Mouse (Mus musculus): ENCODE measurements around the gene Slc11a1. TPM values are rescaled to one million over a fixed set of nuclear protein-coding genes. Genes with fewer than 3 reads are reported as not detected.

Slc11a1 gene
- polyA plus RNA-seq, 1 experiment from 2014 or later: 1.3 TPM

GRCm38 (mm10) chr1:74343161-74343560 lies 31.8 kb upstream of the Slc11a1 start:
- Histone ChIP-seq H3K4me2 (replicated peaks; ENCODE audit: low read depth, low read length) (no peak overlapping the region), H3K4me3 (ENCODE audit: low read depth, low read length) (no peak overlapping the region), H3K4me1 (replicated peaks; ENCODE audit: control insufficient read depth, insufficient read depth, low read length) (no peaks in the 10 kb centered on the region), H3K9me3 (ENCODE audit: control insufficient read depth, low read length) (no peaks in the 10 kb centered on the region), H3K27me3 (ENCODE audit: control insufficient read depth, insufficient read depth, low read length) (no peaks in the 10 kb centered on the region), H3K9ac (ENCODE audit: low read depth, low read length) (no peak overlapping the region), H3K36me3 (ENCODE audit: control insufficient read depth, insufficient read depth, low read length) (no peaks in the 10 kb centered on the region), H3K27ac (ENCODE audit: low read depth, low read length) (no peak overlapping the region)
- no peak for ATAC-seq (ENCODE audit: low FRiP score)
- DNase-seq (ENCODE audit: low spot score): no peak
- WGBS: 54% methylated on average over 5 of the region's 5 CpGs

GRCm38 (mm10) chr1:74344163-74344916 lies 30.7 kb upstream of the Slc11a1 start:
- no peak overlapping the region for H3K4me2 ChIP-seq (replicated peaks; ENCODE audit: low read depth, low read length)
- no peak overlapping the region for H3K9ac ChIP-seq (ENCODE audit: low read depth, low read length)
- no peak overlapping the region for H3K4me3 ChIP-seq (ENCODE audit: low read depth, low read length)
- DNase-seq (ENCODE audit: low spot score): no peak
- ATAC-seq (ENCODE audit: low FRiP score): no peak
- no peaks in the 10 kb centered on the region for H3K9me3 ChIP-seq (ENCODE audit: control insufficient read depth, low read length)
- H3K36me3 ChIP-seq (ENCODE audit: control insufficient read depth, insufficient read depth, low read length): no peaks in the 10 kb centered on the region
- no peaks in the 10 kb centered on the region for H3K27me3 ChIP-seq (ENCODE audit: control insufficient read depth, insufficient read depth, low read length)
- WGBS: 78% methylated on average over 11 of the region's 11 CpGs
- H3K27ac ChIP-seq (ENCODE audit: low read depth, low read length): no peak overlapping the region
- H3K4me1 ChIP-seq (replicated peaks; ENCODE audit: control insufficient read depth, insufficient read depth, low read length): no peaks in the 10 kb centered on the region

GRCm38 (mm10) chr1:74351185-74351769 lies 23.7 kb upstream of the Slc11a1 start:
- DNase-seq (ENCODE audit: low spot score): no peak
- no peak overlapping the region for H3K9ac ChIP-seq (ENCODE audit: low read depth, low read length)
- H3K27ac ChIP-seq (ENCODE audit: low read depth, low read length): no peak overlapping the region
- WGBS: 91% methylated on average over 13 of the region's 13 CpGs
- H3K4me1 ChIP-seq (replicated peaks; ENCODE audit: control insufficient read depth, insufficient read depth, low read length): no peaks in the 10 kb centered on the region
- no peak overlapping the region for H3K4me3 ChIP-seq (ENCODE audit: low read depth, low read length)
- no peak for ATAC-seq (ENCODE audit: low FRiP score)
- no peak overlapping the region for H3K4me2 ChIP-seq (replicated peaks; ENCODE audit: low read depth, low read length)
- no peaks in the 10 kb centered on the region for H3K27me3 ChIP-seq (ENCODE audit: control insufficient read depth, insufficient read depth, low read length)
- H3K36me3 ChIP-seq (ENCODE audit: control insufficient read depth, insufficient read depth, low read length): no peaks in the 10 kb centered on the region
- no peaks in the 10 kb centered on the region for H3K9me3 ChIP-seq (ENCODE audit: control insufficient read depth, low read length)

- Histone ChIP-seq H3K27ac (ENCODE audit: low read depth, low read length) (no peak overlapping the region), H3K4me3 (ENCODE audit: low read depth, low read length) (no peak overlapping the region), H3K27me3 (ENCODE audit: control insufficient read depth, insufficient read depth, low read length) (no peaks in the 10 kb centered on the region), H3K9me3 (ENCODE audit: control insufficient read depth, low read length) (no peaks in the 10 kb centered on the region), H3K36me3 (ENCODE audit: control insufficient read depth, insufficient read depth, low read length) (no peaks in the 10 kb centered on the region), H3K4me2 (replicated peaks; ENCODE audit: low read depth, low read length) (no peak overlapping the region), H3K9ac (ENCODE audit: low read depth, low read length) (no peak overlapping the region), H3K4me1 (replicated peaks; ENCODE audit: control insufficient read depth, insufficient read depth, low read length) (no peaks in the 10 kb centered on the region)
- 72% methylated on average over 5 of the region's 5 CpGs for WGBS
- ATAC-seq (ENCODE audit: low FRiP score): no peak
- DNase-seq (ENCODE audit: low spot score): no peak
Observed at GRCm38 (mm10) chr1:74352532-74353096, 22.4 kb upstream of the Slc11a1 start.

- no peaks in the 10 kb centered on the region for H3K27me3 ChIP-seq (ENCODE audit: control insufficient read depth, insufficient read depth, low read length)
- H3K36me3 ChIP-seq (ENCODE audit: control insufficient read depth, insufficient read depth, low read length): no peaks in the 10 kb centered on the region
- no peak overlapping the region for H3K4me3 ChIP-seq (ENCODE audit: low read depth, low read length)
- H3K27ac ChIP-seq (ENCODE audit: low read depth, low read length): no peak overlapping the region
- H3K9me3 ChIP-seq (ENCODE audit: control insufficient read depth, low read length): no peaks in the 10 kb centered on the region
- no peak overlapping the region for H3K9ac ChIP-seq (ENCODE audit: low read depth, low read length)
- ATAC-seq (ENCODE audit: low FRiP score) (no peak), DNase-seq (ENCODE audit: low spot score) (no peak)
- no peaks in the 10 kb centered on the region for H3K4me1 ChIP-seq (replicated peaks; ENCODE audit: control insufficient read depth, insufficient read depth, low read length)
- 94% methylated on average over 9 of the region's 9 CpGs for WGBS
- no peak overlapping the region for H3K4me2 ChIP-seq (replicated peaks; ENCODE audit: low read depth, low read length)
Observed at GRCm38 (mm10) chr1:74353453-74354229, 21.4 kb upstream of the Slc11a1 start.

GRCm38 (mm10) chr1:74357531-74357930 lies 17.5 kb upstream of the Slc11a1 start:
- no peak overlapping the region for H3K27ac ChIP-seq (ENCODE audit: low read depth, low read length)
- H3K4me2 ChIP-seq (replicated peaks; ENCODE audit: low read depth, low read length): no peak overlapping the region
- H3K4me3 ChIP-seq (ENCODE audit: low read depth, low read length): no peak overlapping the region
- H3K4me1 ChIP-seq (replicated peaks; ENCODE audit: control insufficient read depth, insufficient read depth, low read length): no peaks in the 10 kb centered on the region
- no peaks in the 10 kb centered on the region for H3K9me3 ChIP-seq (ENCODE audit: control insufficient read depth, low read length)
- H3K27me3 ChIP-seq (ENCODE audit: control insufficient read depth, insufficient read depth, low read length): no peaks in the 10 kb centered on the region
- H3K9ac ChIP-seq (ENCODE audit: low read depth, low read length): no peak overlapping the region
- DNase-seq (ENCODE audit: low spot score) (no peak), ATAC-seq (ENCODE audit: low FRiP score) (no peak)
- H3K36me3 ChIP-seq (ENCODE audit: control insufficient read depth, insufficient read depth, low read length): no peaks in the 10 kb centered on the region

GRCm38 (mm10) chr1:74359952-74360517 lies 15.0 kb upstream of the Slc11a1 start:
- H3K9me3 ChIP-seq (ENCODE audit: control insufficient read depth, low read length): no peaks in the 10 kb centered on the region
- no peak for DNase-seq (ENCODE audit: low spot score)
- no peaks in the 10 kb centered on the region for H3K4me1 ChIP-seq (replicated peaks; ENCODE audit: control insufficient read depth, insufficient read depth, low read length)
- no peak overlapping the region for H3K9ac ChIP-seq (ENCODE audit: low read depth, low read length)
- no peak overlapping the region for H3K4me3 ChIP-seq (ENCODE audit: low read depth, low read length)
- H3K27me3 ChIP-seq (ENCODE audit: control insufficient read depth, insufficient read depth, low read length): no peaks in the 10 kb centered on the region
- no peak overlapping the region for H3K4me2 ChIP-seq (replicated peaks; ENCODE audit: low read depth, low read length)
- 89% methylated on average over 5 of the region's 5 CpGs for WGBS
- no peak overlapping the region for H3K27ac ChIP-seq (ENCODE audit: low read depth, low read length)
- no peak for ATAC-seq (ENCODE audit: low FRiP score)
- H3K36me3 ChIP-seq (ENCODE audit: control insufficient read depth, insufficient read depth, low read length): no peaks in the 10 kb centered on the region

- Histone ChIP-seq H3K9ac (ENCODE audit: low read depth, low read length) (no peak within 1 kb of the TSS), H3K4me3 (ENCODE audit: low read depth, low read length) (no peak within 1 kb of the TSS), H3K27me3 (ENCODE audit: control insufficient read depth, insufficient read depth, low read length) (peaks cover 2% of the 10 kb centered on the region; the same call in 1 of the 2 replicates), H3K9me3 (ENCODE audit: control insufficient read depth, low read length) (no peaks in the 10 kb centered on the region), H3K27ac (ENCODE audit: low read depth, low read length) (no peak within 1 kb of the TSS), H3K36me3 (ENCODE audit: control insufficient read depth, insufficient read depth, low read length) (no peaks in the 10 kb centered on the region), H3K4me1 (replicated peaks; ENCODE audit: control insufficient read depth, insufficient read depth, low read length) (no peaks in the 10 kb centered on the region), H3K4me2 (replicated peaks; ENCODE audit: low read depth, low read length) (no peak within 1 kb of the TSS)
- 0% methylated on average over 2 of the region's 2 CpGs for WGBS
- DNase-seq (ENCODE audit: low spot score) (peak; percentile 86), ATAC-seq (ENCODE audit: low FRiP score) (peak; percentile 30; the same call in 1 of the 2 replicates)
Observed at GRCm38 (mm10) chr1:74361812-74362211, 13.2 kb upstream of the Slc11a1 start, which contains the start of gene Catip. Catip (plus strand) TSS chr1:74362108.
